Mouse (Mus musculus): ENCODE measurements around the gene Adgrv1.

Adgrv1 gene

GRCm38 (mm10) chr13:81610349-81610748, 22.6 kb downstream of the Adgrv1 start:
- DNase-seq (ENCODE audit: low spot score in 2 of 2): no peak

- DNase-seq (ENCODE audit: low spot score in 2 of 2): no peak
Measured at GRCm38 (mm10) chr13:81606991-81607390, 26.0 kb downstream of the Adgrv1 start.

GRCm38 (mm10) chr13:81596910-81597607, 35.9 kb downstream of the Adgrv1 start:
- DNase-seq (ENCODE audit: low spot score in 2 of 2): no peak

- DNase-seq (ENCODE audit: low spot score in 2 of 2): no peak
Measured at GRCm38 (mm10) chr13:81578692-81579091, 54.3 kb downstream of the Adgrv1 start.

- no peak for DNase-seq (ENCODE audit: low spot score in 2 of 2)
Measured at GRCm38 (mm10) chr13:81570241-81570821, 62.6 kb downstream of the Adgrv1 start.

- DNase-seq (ENCODE audit: low spot score in 2 of 2): no peak
Measured at GRCm38 (mm10) chr13:81550024-81550423, 82.9 kb downstream of the Adgrv1 start.

- DNase-seq (ENCODE audit: low spot score in 2 of 2): no peak
Measured at GRCm38 (mm10) chr13:81534916-81535315, 98.0 kb downstream of the Adgrv1 start.

GRCm38 (mm10) chr13:81526687-81527086, 106.3 kb downstream of the Adgrv1 start:
- no peak for DNase-seq (ENCODE audit: low spot score in 2 of 2)

GRCm38 (mm10) chr13:81510142-81510541, 122.8 kb downstream of the Adgrv1 start:
- no peak for DNase-seq (ENCODE audit: low spot score in 2 of 2)

- DNase-seq (ENCODE audit: low spot score in 2 of 2): no peak
Measured at GRCm38 (mm10) chr13:81497035-81497434, 135.9 kb downstream of the Adgrv1 start.

- DNase-seq (ENCODE audit: low spot score in 2 of 2): no peak
Measured at GRCm38 (mm10) chr13:81491971-81492370, 141.0 kb downstream of the Adgrv1 start.

GRCm38 (mm10) chr13:81486980-81487379, 146.0 kb downstream of the Adgrv1 start:
- DNase-seq (ENCODE audit: low spot score in 2 of 2): no peak

GRCm38 (mm10) chr13:81473750-81474149, 159.2 kb downstream of the Adgrv1 start:
- DNase-seq (ENCODE audit: low spot score in 2 of 2): no peak

- DNase-seq (ENCODE audit: low spot score in 2 of 2): no peak
Measured at GRCm38 (mm10) chr13:81466661-81467060, 166.3 kb downstream of the Adgrv1 start.

- DNase-seq (ENCODE audit: low spot score in 2 of 2): no peak
Measured at GRCm38 (mm10) chr13:81465794-81466193, 167.2 kb downstream of the Adgrv1 start.

GRCm38 (mm10) chr13:81449630-81450029, 183.3 kb downstream of the Adgrv1 start:
- no peak for DNase-seq (ENCODE audit: low spot score in 2 of 2)

- no peak for DNase-seq (ENCODE audit: low spot score in 2 of 2)
Measured at GRCm38 (mm10) chr13:81449198-81449597, 183.8 kb downstream of the Adgrv1 start.

GRCm38 (mm10) chr13:81441412-81441811, 191.5 kb downstream of the Adgrv1 start:
- no peak for DNase-seq (ENCODE audit: low spot score in 2 of 2)

- DNase-seq (ENCODE audit: low spot score in 2 of 2): peak; percentile 13 to 64
Measured at GRCm38 (mm10) chr13:81439390-81440025, 193.4 kb downstream of the Adgrv1 start.

GRCm38 (mm10) chr13:81437088-81437487, 195.9 kb downstream of the Adgrv1 start:
- DNase-seq (ENCODE audit: low spot score in 2 of 2): no peak

- DNase-seq (ENCODE audit: low spot score in 2 of 2): peak in 1 of 2 experiments; percentile 27
Measured at GRCm38 (mm10) chr13:81426896-81427755, 205.8 kb downstream of the Adgrv1 start.

- DNase-seq (ENCODE audit: low spot score in 2 of 2): no peak
Measured at GRCm38 (mm10) chr13:81425111-81425510, 207.8 kb downstream of the Adgrv1 start.

Measured in urinary bladder, adult 18-20 months (tissue).